Mouse (Mus musculus) heart, embryonic 15.5 days (tissue): Measurements from ENCODE around the gene Ppp4c. TPM values are rescaled to one million over a fixed set of nuclear protein-coding genes. Genes with fewer than 3 reads are reported as not detected.

Experiments used
- ATAC-seq: fragments of 200-750 bp; cut with Nextera tagmentation; replicated peaks from 2 replicates; pipeline ENCODE4 v1.8.0; 2017; ENCODE audit warnings: low read depth, moderate TSS enrichment; ENCODE audit not compliant: insufficient number of reproducible peaks, insufficient read depth, low FRiP score
- H3K27ac ChIP-seq: fragments of 300-500 bp; sonication (generic); 2 replicates; pipeline ENCODE4 v1.5.1; 2015; ENCODE audit warnings: mild to moderate bottlenecking, inconsistent platforms
- H3K27me3 ChIP-seq: fragments of 300-500 bp; sonication (generic); 2 replicates; pipeline ENCODE4 v1.6.1; 2015; ENCODE audit warnings: inconsistent platforms
- H3K36me3 ChIP-seq: fragments of 300-500 bp; sonication (generic); 2 replicates; pipeline ENCODE4 v1.6.1; 2015; ENCODE audit warnings: mild to moderate bottlenecking, inconsistent platforms
- H3K4me1 ChIP-seq: fragments of 300-500 bp; sonication (generic); replicated peaks from 2 replicates; pipeline ENCODE4 v1.6.1; 2015; ENCODE audit warnings: inconsistent platforms
- H3K4me2 ChIP-seq: fragments of 300-500 bp; sonication (generic); 2 replicates; pipeline ENCODE4 v1.6.1; 2015; ENCODE audit warnings: inconsistent platforms, mild to moderate bottlenecking, moderate library complexity
- H3K4me3 ChIP-seq: fragments of 300-500 bp; sonication (generic); 2 replicates; pipeline ENCODE4 v1.5.1; 2015; ENCODE audit warnings: mild to moderate bottlenecking, inconsistent platforms
- H3K9ac ChIP-seq: fragments of 300-500 bp; sonication (generic); 2 replicates; pipeline ENCODE4 v1.6.1; 2015; ENCODE audit warnings: mild to moderate bottlenecking, inconsistent platforms
- H3K9me3 ChIP-seq: fragments of 300-500 bp; sonication (generic); replicated peaks from 2 replicates; pipeline ENCODE4 v1.6.1; 2016; ENCODE audit warnings: inconsistent platforms
- WGBS: fragments of 180-500 bp; shearing (Covaris S2); methylation state at CpG from one replicate; pipeline ENCODE4 v1.1.7; 2015; ENCODE audit warnings: mixed read lengths; 5-methylcytosine and 5-hydroxymethylcytosine counted together
- polyA plus RNA-seq: library from polyadenylated mRNA; unstranded; fragments of >200 nt; fragmentation: Nextera tagmentation; extraction: Ambion mirVana; gene quantifications from 2 replicates; pipeline ENCODE4 v1.2.1, GENCODE M21; 2015

Gene Ppp4c
- polyA plus RNA-seq, 1 experiment from 2014 or later = 120 TPM

- 34% methylated on average over 6 of the region's 6 CpGs for WGBS
- ATAC-seq = no peak
- H3K27me3 ChIP-seq = no peaks in the 10 kb centered on the region; the same call in 1 of the 2 replicates
Observed at GRCm38 (mm10) chr7:126746798-126747197, 45.5 kb downstream of the Ppp4c start.

GRCm38 (mm10) chr7:126746066-126746465 is 46.2 kb downstream of the Ppp4c start:
- Histone ChIP-seq H3K4me2 (no peak overlapping the region), H3K36me3 (no peaks in the 10 kb centered on the region), H3K27ac (no peak overlapping the region), H3K9me3 (no peaks in the 10 kb centered on the region), H3K9ac (no peak overlapping the region), H3K4me1 (no peaks in the 10 kb centered on the region), H3K27me3 (no peaks in the 10 kb centered on the region; the same call in 1 of the 2 replicates), H3K4me3 (no peak overlapping the region)
- 74% methylated on average over 12 of the region's 12 CpGs for WGBS
- ATAC-seq = no peak

More at GRCm38 (mm10) chr7:126746798-126747197, 45.5 kb downstream of the Ppp4c start:
- no peak overlapping the region for H3K4me2 ChIP-seq
- no peak overlapping the region for H3K4me3 ChIP-seq
- H3K27ac ChIP-seq = no peak overlapping the region
- no peaks in the 10 kb centered on the region for H3K4me1 ChIP-seq
- H3K9ac ChIP-seq = no peak overlapping the region
- no peaks in the 10 kb centered on the region for H3K9me3 ChIP-seq
- no peaks in the 10 kb centered on the region for H3K36me3 ChIP-seq

- Histone ChIP-seq H3K4me1 (no peaks in the 10 kb centered on the region), H3K36me3 (no peaks in the 10 kb centered on the region), H3K4me3 (no peak overlapping the region), H3K4me2 (no peak overlapping the region), H3K9ac (no peak overlapping the region), H3K27me3 (no peaks in the 10 kb centered on the region; the same call in 1 of the 2 replicates), H3K27ac (no peak overlapping the region), H3K9me3 (no peaks in the 10 kb centered on the region)
- no peak for ATAC-seq
- WGBS = 85% methylated on average over 13 of the region's 13 CpGs
Observed at GRCm38 (mm10) chr7:126741964-126742482, 50.3 kb downstream of the Ppp4c start.

- Histone ChIP-seq H3K9me3 (no peaks in the 10 kb centered on the region), H3K4me3 (no peak overlapping the region), H3K9ac (no peak overlapping the region), H3K36me3 (no peaks in the 10 kb centered on the region), H3K27me3 (no peaks in the 10 kb centered on the region), H3K27ac (no peak overlapping the region), H3K4me2 (no peak overlapping the region), H3K4me1 (no peaks in the 10 kb centered on the region)
- no peak for ATAC-seq
- 79% methylated on average over 5 of the region's 5 CpGs for WGBS
Observed at GRCm38 (mm10) chr7:126741452-126741851, 50.8 kb downstream of the Ppp4c start.

GRCm38 (mm10) chr7:126740977-126741376 is 51.3 kb downstream of the Ppp4c start:
- H3K9ac ChIP-seq = no peak overlapping the region
- WGBS = 63% methylated on average over 5 of the region's 5 CpGs
- no peak overlapping the region for H3K4me2 ChIP-seq
- no peak for ATAC-seq
- H3K27ac ChIP-seq = no peak overlapping the region
- H3K27me3 ChIP-seq = no peaks in the 10 kb centered on the region
- no peak overlapping the region for H3K4me3 ChIP-seq
- no peaks in the 10 kb centered on the region for H3K36me3 ChIP-seq
- no peaks in the 10 kb centered on the region for H3K9me3 ChIP-seq
- no peaks in the 10 kb centered on the region for H3K4me1 ChIP-seq

- Histone ChIP-seq H3K4me3 (no peak overlapping the region), H3K27me3 (no peaks in the 10 kb centered on the region), H3K4me1 (no peaks in the 10 kb centered on the region), H3K9ac (no peak overlapping the region), H3K9me3 (no peaks in the 10 kb centered on the region), H3K4me2 (no peak overlapping the region), H3K36me3 (no peaks in the 10 kb centered on the region), H3K27ac (no peak overlapping the region)
- WGBS = 76% methylated on average over 13 of the region's 13 CpGs
- ATAC-seq = no peak
Observed at GRCm38 (mm10) chr7:126740132-126740735, 52.1 kb downstream of the Ppp4c start.

GRCm38 (mm10) chr7:126739551-126739950 is 52.7 kb downstream of the Ppp4c start:
- H3K4me3 ChIP-seq = no peak overlapping the region
- H3K9me3 ChIP-seq = no peaks in the 10 kb centered on the region
- WGBS = 83% methylated on average over 17 of the region's 17 CpGs
- no peaks in the 10 kb centered on the region for H3K27me3 ChIP-seq
- H3K36me3 ChIP-seq = no peaks in the 10 kb centered on the region
- no peak overlapping the region for H3K27ac ChIP-seq
- no peak overlapping the region for H3K9ac ChIP-seq
- ATAC-seq = no peak
- H3K4me1 ChIP-seq = no peaks in the 10 kb centered on the region
- no peak overlapping the region for H3K4me2 ChIP-seq

- Histone ChIP-seq H3K4me3 (no peak overlapping the region), H3K9me3 (no peaks in the 10 kb centered on the region), H3K27ac (no peak overlapping the region), H3K36me3 (no peaks in the 10 kb centered on the region), H3K4me2 (no peak overlapping the region), H3K9ac (no peak overlapping the region), H3K4me1 (no peaks in the 10 kb centered on the region), H3K27me3 (no peaks in the 10 kb centered on the region)
- WGBS = 77% methylated on average over 8 of the region's 8 CpGs
- no peak for ATAC-seq
Observed at GRCm38 (mm10) chr7:126736122-126736521, 56.2 kb downstream of the Ppp4c start.

Other genes with a start within 250 kb of the Ppp4c start
- gene Eif3c, start 226.1 kb downstream of the Ppp4c start, polyA plus RNA-seq = 114 and 119 TPM in 2 replicates
- 0.34 and 0.81 TPM in 2 replicates for gene Apobr, start 207.6 kb downstream of the Ppp4c start, polyA plus RNA-seq
- gene Cln3, start 206.7 kb downstream of the Ppp4c start, polyA plus RNA-seq = 17.6 and 20.7 TPM in 2 replicates
- gene Il27, start 197.6 kb downstream of the Ppp4c start, polyA plus RNA-seq = 0.13 and 0.23 TPM in 2 replicates
- 14.2 and 19.8 TPM in 2 replicates for gene Nupr1, start 161.6 kb downstream of the Ppp4c start, polyA plus RNA-seq
- 21.0 and 33.5 TPM in 2 replicates for gene Sgf29, start 143.2 kb downstream of the Ppp4c start, polyA plus RNA-seq
- gene Sult1a1, start 116.1 kb downstream of the Ppp4c start, polyA plus RNA-seq = 13.0 and 14.2 TPM in 2 replicates
- 87.6 and 98.0 TPM in 2 replicates for gene Bola2, start 97.1 kb downstream of the Ppp4c start, polyA plus RNA-seq
- 6.7 and 7.7 TPM in 2 replicates for gene Slx1b, start 96.7 kb downstream of the Ppp4c start, polyA plus RNA-seq
- gene Coro1a, start 84.7 kb downstream of the Ppp4c start, polyA plus RNA-seq = 13.5 and 71.8 TPM in 2 replicates
- gene Mapk3, start 32.9 kb downstream of the Ppp4c start, polyA plus RNA-seq = 51.0 and 66.8 TPM in 2 replicates
- 1.2 and 1.3 TPM in 2 replicates for gene Gdpd3, start 26.2 kb downstream of the Ppp4c start, polyA plus RNA-seq
- 78.1 and 90.5 TPM in 2 replicates for gene Ypel3, start 15.5 kb downstream of the Ppp4c start, polyA plus RNA-seq
- 0.34 and 0.41 TPM in 2 replicates for gene Tbx6, start 11.0 kb downstream of the Ppp4c start, polyA plus RNA-seq
- 0.69 and 1.3 TPM in 2 replicates for gene Fam57b, start 5.2 kb upstream of the Ppp4c start, polyA plus RNA-seq
- not detected in 2 replicates for gene 4930451I11Rik, start 39.1 kb upstream of the Ppp4c start, polyA plus RNA-seq
- 0.53 TPM in 1 of 2 replicates, not detected in the other for gene Doc2a, start 54.9 kb upstream of the Ppp4c start, polyA plus RNA-seq
- 14.3 and 24.2 TPM in 2 replicates for gene Hirip3, start 69.5 kb upstream of the Ppp4c start, polyA plus RNA-seq
- gene Ino80e, start 69.9 kb upstream of the Ppp4c start, polyA plus RNA-seq = 50.4 and 56.9 TPM in 2 replicates
- gene Taok2, start 92.2 kb upstream of the Ppp4c start, polyA plus RNA-seq = 29.0 and 36.4 TPM in 2 replicates
- 19.2 and 23.0 TPM in 2 replicates for gene Tmem219, start 130.4 kb upstream of the Ppp4c start, polyA plus RNA-seq
- 12.3 and 14.8 TPM in 2 replicates for gene Kctd13, start 136.4 kb upstream of the Ppp4c start, polyA plus RNA-seq
- gene Asphd1, start 157.1 kb upstream of the Ppp4c start, polyA plus RNA-seq = 0.08 and 0.20 TPM in 2 replicates
- 0.65 and 0.83 TPM in 2 replicates for gene Sez6l2, start 158.1 kb upstream of the Ppp4c start, polyA plus RNA-seq
- 67.4 and 86.6 TPM in 2 replicates for gene Cdipt, start 183.4 kb upstream of the Ppp4c start, polyA plus RNA-seq
- 0.85 and 1.6 TPM in 2 replicates for gene Cdiptos, start 183.6 kb upstream of the Ppp4c start, polyA plus RNA-seq
- 14.5 and 18.1 TPM in 2 replicates for gene Mvp, start 222.1 kb upstream of the Ppp4c start, polyA plus RNA-seq
- 0.74 TPM in 1 of 2 replicates, not detected in the other for gene Pagr1b, start 224.0 kb upstream of the Ppp4c start, polyA plus RNA-seq
- 59.7 and 73.1 TPM in 2 replicates for gene Pagr1a, start 224.9 kb upstream of the Ppp4c start, polyA plus RNA-seq
- gene Gm42742, start 228.6 kb upstream of the Ppp4c start, polyA plus RNA-seq = 15.7 and 16.6 TPM in 2 replicates
- gene Prrt2, start 228.7 kb upstream of the Ppp4c start, polyA plus RNA-seq = 1.9 and 4.1 TPM in 2 replicates
- gene Maz, start 234.5 kb upstream of the Ppp4c start, polyA plus RNA-seq = 35.6 and 53.7 TPM in 2 replicates
- gene Kif22, start 250.0 kb upstream of the Ppp4c start, polyA plus RNA-seq = 67.5 and 81.9 TPM in 2 replicates